Mouse (Mus musculus) E14TG2a.4 (cell line): ENCODE data around the gene Mei4.

ENCODE experiments used
- CTCF ChIP-seq: conservative IDR thresholded peaks from 2 replicates; pipeline ENCODE4 v1.5.1; 2014; ENCODE audit warnings: low read length
- POU5F1 ChIP-seq: IDR thresholded peaks from 2 replicates; pipeline ENCODE4 v1.6.1; 2014; ENCODE audit warnings: low read length, borderline replicate concordance

GRCm38 (mm10) chr9:81921456-81921855, 58.0 kb downstream of the Mei4 start:
- TF ChIP-seq CTCF (no peak), POU5F1 (no peak)
